Mouse (Mus musculus) megakaryocyte-erythroid progenitor cell, adult 5-6 weeks (primary cell): ENCODE data around the gene Tmem176b. TPM values are rescaled to one million over a fixed set of nuclear protein-coding genes. Genes with fewer than 3 reads are reported as not detected.
"Not testable (repeated sequence)": the region's sequence is repeated elsewhere in the genome, so short reads cannot be mapped to it uniquely, and the experiment has no call there.

Experiments
- ATAC-seq: replicated peaks from 2 replicates; pipeline ENCODE4 v1.8.0; 2016; ENCODE audit warnings: mild to moderate bottlenecking, inconsistent platforms; ENCODE audit not compliant: severe bottlenecking, poor library complexity, low FRiP score, low TSS enrichment
- total RNA-seq, 2 experiments: library from RNA; stranded (forward) in 1 of 2; stranded (reverse) in 1 of 2; fragments of 200-1000, 215-1000 nt in 1 of 2; fragments of >200 nt in 1 of 2; fragmentation: Nextera tagmentation in 1 of 2; gene quantifications; 2 replicates each; pipeline ENCODE4 v1.2.3; 2014 to 2017

Tmem176b gene
- total RNA-seq (2014; fragmentation: Nextera tagmentation) (6.7 and 12.4 TPM in 2 replicates), total RNA-seq (2017) (14.4 and 24.5 TPM in 2 replicates)

- ATAC-seq = 0 out of 2 replicates have a peak, but pooled peaks have one; percentile 8
Observed at GRCm38 (mm10) chr6:48840973-48841625, at the start of gene Tmem176b. TSS of gene Tmem176b (minus strand) at chr6:48841496.

GRCm38 (mm10) chr6:48876510-48877135 is 35.3 kb upstream of the Tmem176b start:
- no peak for ATAC-seq

GRCm38 (mm10) chr6:48875515-48875914 is 34.2 kb upstream of the Tmem176b start:
- ATAC-seq = no peak

DNA sequence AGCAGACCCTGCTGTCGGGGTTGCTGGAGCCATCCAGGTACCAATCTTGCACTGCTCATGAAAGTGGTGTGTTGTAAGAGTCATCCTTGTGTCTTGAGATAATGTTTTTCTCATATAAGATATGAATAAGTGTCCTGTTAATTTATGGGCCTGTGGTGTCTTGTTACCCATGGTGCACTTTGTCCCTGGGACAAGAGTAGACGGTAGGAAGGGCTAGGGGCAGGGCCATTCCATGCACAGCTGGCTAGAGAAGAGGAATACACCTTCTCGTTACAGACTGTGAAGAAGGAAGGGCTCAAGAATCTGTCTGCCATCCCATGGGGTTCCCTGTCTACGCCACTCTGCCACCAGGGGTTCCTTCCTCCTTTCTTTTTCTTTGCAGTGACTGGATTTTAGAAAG is 33.3 kb upstream of the Tmem176b start:
- ATAC-seq = no peak

- ATAC-seq = no peak
Observed at GRCm38 (mm10) chr6:48872596-48872995, 31.3 kb upstream of the Tmem176b start, which contains the start of gene Aoc1. TSS of gene Aoc1 (plus strand) at chr6:48872896.

GRCm38 (mm10) chr6:48869774-48870173 is 28.5 kb upstream of the Tmem176b start:
- no peak for ATAC-seq

DNA sequence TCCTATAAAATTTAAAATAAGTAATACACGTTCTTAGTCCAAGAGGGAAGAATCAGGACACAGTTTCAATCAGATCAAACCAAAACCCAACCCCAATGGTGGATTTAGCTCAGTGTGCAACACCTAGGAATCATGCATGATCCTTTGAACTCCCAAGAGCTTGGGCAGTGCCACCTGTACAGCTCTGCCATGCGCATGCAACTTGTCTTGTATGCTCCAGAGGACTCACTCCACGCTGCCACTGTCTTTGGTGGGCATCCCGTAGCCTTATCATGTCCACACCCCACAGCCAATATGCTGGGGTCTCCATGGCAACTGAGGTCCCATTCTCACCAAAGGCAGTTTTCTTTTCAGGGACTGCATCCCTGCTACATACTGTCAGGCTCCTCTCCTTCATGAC is 25.9 kb upstream of the Tmem176b start:
- ATAC-seq = no peak

GRCm38 (mm10) chr6:48866355-48866950 is 25.2 kb upstream of the Tmem176b start:
- ATAC-seq = not testable (repeated sequence)

DNA sequence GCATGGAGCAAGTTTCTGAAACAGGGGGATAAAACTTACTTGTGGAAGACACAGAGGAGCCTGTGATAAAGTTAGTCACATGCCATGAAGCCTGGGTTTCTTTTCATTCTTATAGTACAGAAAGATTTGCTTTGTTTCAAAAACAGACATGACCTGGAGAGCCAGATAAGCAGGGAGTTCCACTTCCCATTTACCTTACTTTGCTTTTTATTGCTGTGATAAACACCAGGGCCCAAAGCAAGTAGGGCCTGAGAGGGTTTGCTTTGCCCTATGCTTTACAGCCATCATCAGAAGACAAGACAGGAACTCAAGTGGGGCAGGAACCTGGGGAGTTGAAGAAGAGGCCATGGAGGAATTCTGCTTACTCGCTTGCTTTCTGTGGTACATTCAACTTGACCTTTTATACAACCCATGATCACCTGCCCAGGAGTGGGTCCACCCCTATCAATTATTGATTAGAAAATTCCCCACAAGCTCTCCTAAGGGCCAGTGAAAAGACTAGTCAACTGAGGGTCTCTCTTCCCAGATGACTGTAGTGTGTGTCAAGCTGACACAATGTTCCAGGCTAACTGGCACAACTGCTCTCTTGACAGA is 24.0 kb upstream of the Tmem176b start:
- ATAC-seq = no peak

DNA sequence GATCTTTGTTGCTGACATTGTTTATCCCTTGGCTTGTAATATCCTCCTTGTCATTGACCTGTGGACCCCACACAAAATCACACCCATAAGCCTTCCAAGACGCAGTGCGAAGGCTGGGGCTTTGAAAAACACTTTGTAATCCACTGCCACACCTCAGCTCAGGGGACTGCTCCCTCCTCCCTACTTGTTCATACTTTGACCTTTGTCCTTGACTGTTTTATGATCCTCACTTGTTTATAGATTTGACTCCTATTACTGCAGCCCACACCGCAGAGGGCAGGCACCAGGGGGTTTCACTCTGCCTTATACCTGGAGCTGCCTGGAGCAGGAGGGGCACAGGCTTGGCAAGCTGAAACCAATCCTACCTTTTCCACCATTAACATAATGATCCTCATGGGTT is 23.4 kb upstream of the Tmem176b start:
- ATAC-seq = no peak

DNA sequence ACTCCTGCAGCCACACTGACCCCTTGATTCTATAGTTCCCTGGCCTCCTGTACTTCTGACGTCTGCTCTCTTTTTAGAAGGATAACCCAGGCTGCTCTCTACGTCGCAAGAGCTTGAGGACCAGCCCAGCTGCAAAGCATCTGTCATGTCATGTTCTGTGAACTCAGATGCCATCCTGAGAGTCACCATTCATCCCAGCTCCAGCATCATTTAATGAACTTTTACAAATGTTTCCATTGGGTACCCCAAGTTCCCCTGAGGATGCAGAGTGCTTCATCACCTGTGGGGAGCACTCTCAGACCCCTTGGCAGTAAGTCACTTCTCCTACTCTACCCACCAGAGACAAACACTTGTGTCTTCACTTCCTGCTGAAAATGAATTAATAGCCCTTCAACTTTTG is 22.9 kb upstream of the Tmem176b start:
- ATAC-seq = no peak

- ATAC-seq = no peak
Observed at GRCm38 (mm10) chr6:48863488-48863887, 22.2 kb upstream of the Tmem176b start.

- no peak for ATAC-seq
Observed at GRCm38 (mm10) chr6:48862816-48863215, 21.5 kb upstream of the Tmem176b start.

GRCm38 (mm10) chr6:48861616-48862280 is 20.5 kb upstream of the Tmem176b start:
- ATAC-seq = no peak

DNA sequence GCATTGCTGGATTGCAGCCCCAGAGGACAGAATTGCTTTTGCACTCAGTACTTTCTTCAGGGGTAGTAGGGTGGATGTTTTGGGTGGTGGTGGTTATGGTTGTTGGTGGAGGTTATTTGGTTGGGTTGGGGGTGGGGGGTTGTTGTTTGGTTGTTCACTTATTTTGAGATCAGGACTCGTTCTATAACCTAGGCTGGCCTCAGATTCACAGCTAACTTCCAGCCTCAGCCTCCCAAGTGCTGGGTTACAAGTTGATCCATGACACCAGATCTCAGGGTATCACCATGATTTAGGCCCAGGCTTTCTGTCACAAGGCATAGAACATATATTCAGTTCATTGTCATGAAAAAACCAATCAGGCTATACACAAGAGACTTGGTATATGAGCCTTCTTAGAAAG is 19.6 kb upstream of the Tmem176b start:
- ATAC-seq = no peak

- ATAC-seq = peak; percentile 80
Observed at GRCm38 (mm10) chr6:48860130-48860815, 19.0 kb upstream of the Tmem176b start.

GRCm38 (mm10) chr6:48857613-48858302 is 16.5 kb upstream of the Tmem176b start:
- ATAC-seq = no peak

DNA sequence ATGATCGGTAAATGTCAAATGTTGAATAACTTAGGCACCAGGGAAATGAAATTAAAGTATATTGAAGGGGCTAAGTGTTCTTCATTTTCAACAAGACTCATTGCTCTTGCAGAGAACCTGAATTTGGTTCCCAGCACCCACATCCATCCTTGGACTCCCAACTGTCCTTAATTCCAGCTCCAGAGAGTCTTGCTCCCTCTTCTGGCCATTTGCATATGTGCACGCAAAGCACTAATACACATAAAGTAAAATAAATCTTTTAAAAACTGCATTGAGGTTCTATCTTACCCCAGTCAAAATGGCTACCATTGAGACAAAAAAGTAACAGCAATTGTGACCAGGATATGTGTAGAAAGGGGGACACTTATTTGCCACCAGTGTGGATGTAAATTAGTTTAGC is 12.9 kb upstream of the Tmem176b start:
- no peak for ATAC-seq
